Mouse (Mus musculus) inflammation-experienced regulatory T-cells, adult 6 months (primary cell): ENCODE data around the gene Ccnb1ip1. TPM values are rescaled to one million over a fixed set of nuclear protein-coding genes. Genes with fewer than 3 reads are reported as not detected.
"Not testable (repeated sequence)": the region's sequence is repeated elsewhere in the genome, so short reads cannot be mapped to it uniquely, and the experiment has no call there.

Experiments
- ATAC-seq: one replicate; pipeline ENCODE4 v1.8.0; 2017
- polyA plus RNA-seq, 3 experiments: library from polyadenylated mRNA; unstranded; fragments of 100-300 nt; shearing (Covaris generic); gene quantifications; one replicate each; pipeline ENCODE4 v1.2.1; 2017

Ccnb1ip1 gene
- not detected for polyA plus RNA-seq

GRCm38 (mm10) chr14:50807487-50808072 is at the start of gene Ccnb1ip1, which contains the start of gene Parp2:
Gene Ccnb1ip1, minus strand, starts transcription at chr14:50807732.
Gene Parp2, plus strand, starts transcription at chr14:50807841.
- peak; percentile 86 for ATAC-seq

DNA sequence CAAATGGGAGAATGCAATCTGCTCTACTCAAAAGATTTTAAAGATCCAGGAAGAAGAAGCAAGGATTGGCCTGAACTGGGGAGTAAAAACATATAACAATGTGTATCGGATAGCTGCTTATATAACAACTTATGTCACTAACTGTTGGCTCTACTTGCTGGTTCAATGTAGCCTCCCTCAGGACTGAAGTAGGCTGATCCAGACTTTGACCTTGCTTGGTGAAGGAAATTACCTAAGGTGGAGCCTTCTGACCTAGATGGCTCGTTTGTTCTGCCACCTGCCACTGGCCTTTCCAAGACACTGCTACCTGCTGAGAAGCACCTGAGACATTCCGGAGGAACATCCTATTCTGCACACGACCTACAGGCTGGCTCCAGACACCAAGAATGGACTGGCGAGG is 48.3 kb upstream of the Ccnb1ip1 start:
- no peak for ATAC-seq

GRCm38 (mm10) chr14:50837236-50837635 is 29.7 kb upstream of the Ccnb1ip1 start:
- no peak for ATAC-seq

- no peak for ATAC-seq
These were observed 26.9 kb upstream of the Ccnb1ip1 start for GRCm38 (mm10) chr14:50834435-50834834.

GRCm38 (mm10) chr14:50833964-50834363 is 26.4 kb upstream of the Ccnb1ip1 start:
- ATAC-seq = no peak

DNA sequence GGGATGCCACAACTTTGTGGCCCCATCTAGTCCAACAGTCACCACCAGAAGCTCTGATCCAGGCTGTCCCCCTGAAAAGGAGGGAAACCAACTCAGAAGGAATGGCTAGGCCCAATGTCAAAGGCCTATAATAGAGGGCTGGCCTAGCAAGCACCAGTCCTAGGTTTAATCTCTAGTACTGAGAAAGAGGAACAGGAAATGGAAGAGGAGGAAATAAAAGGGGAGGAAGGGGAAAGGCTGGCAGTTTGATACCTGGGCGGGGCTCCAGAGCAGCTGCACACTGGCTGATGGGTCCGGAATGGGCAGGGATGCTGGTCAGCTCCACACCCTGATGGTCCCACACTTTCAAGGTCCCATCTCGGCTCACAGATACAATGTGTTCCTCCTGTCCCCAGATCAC is 22.3 kb upstream of the Ccnb1ip1 start:
- no peak for ATAC-seq

DNA sequence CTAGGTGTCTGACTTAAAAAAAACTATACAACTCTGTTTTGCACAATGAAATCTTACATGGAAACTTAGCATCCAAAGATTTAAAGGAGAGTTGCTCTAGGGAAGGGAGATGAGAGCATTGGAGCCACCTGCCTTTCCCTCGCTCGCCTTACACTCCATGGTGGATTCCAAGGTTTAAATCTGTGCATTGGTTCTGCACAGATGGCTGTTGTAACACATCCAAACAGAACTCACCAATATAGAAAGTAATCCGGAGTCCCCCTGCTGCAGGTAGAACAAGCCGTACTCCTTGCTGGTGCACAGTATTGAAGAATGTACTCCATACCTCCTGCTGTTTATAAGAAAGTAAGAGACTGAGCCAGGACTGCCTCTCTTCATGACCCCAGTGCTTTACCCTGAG is 19.0 kb upstream of the Ccnb1ip1 start:
- ATAC-seq = no peak

GRCm38 (mm10) chr14:50824219-50824618 is 16.7 kb upstream of the Ccnb1ip1 start:
- peak; percentile 82 for ATAC-seq

DNA sequence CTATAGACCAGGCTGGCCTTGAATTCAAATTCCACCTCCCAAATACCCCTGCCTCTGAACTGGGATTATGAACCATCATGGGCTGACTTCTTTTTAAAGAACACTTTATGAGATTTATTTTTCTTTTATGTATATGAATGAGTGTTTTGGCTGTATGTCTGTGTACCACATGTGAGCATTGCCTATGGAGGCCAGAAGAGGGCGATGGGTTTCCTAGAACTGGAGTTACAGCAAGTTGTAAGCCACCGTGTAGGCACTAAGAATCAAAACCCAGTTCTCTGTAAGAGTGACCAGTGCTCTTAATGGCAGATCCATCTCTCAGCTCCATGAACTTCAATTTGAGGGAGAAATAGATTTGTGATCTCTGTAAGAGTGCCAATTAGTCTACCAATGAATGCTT is 15.7 kb upstream of the Ccnb1ip1 start:
- no peak for ATAC-seq

GRCm38 (mm10) chr14:50813060-50813459 is 5.5 kb upstream of the Ccnb1ip1 start:
- ATAC-seq = no peak

GRCm38 (mm10) chr14:50806469-50806868 is 1.1 kb downstream of the Ccnb1ip1 start:
- not testable (repeated sequence) for ATAC-seq

GRCm38 (mm10) chr14:50804683-50805082 is 2.8 kb downstream of the Ccnb1ip1 start:
- ATAC-seq = no peak

GRCm38 (mm10) chr14:50802843-50803562 is 4.5 kb downstream of the Ccnb1ip1 start:
- ATAC-seq = no peak

DNA sequence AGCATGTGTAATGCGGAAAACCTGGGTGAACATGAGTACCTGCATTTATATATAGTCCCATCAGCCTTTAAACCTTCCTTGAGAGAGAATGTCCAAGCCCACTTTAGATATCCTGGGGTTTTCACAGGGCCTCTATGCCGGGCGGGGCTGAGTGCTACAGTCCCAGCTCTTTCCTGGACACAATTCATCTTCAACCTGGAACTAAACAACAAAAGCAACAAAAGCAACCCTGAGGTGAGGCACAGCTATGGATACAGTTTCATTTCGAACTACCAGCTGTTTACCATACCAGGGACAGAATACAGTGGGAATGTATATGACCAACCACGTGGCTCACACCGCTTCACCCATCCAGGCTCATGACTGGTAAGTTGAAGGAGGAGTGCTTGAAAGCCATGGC is 5.1 kb downstream of the Ccnb1ip1 start:
- no peak for ATAC-seq

DNA sequence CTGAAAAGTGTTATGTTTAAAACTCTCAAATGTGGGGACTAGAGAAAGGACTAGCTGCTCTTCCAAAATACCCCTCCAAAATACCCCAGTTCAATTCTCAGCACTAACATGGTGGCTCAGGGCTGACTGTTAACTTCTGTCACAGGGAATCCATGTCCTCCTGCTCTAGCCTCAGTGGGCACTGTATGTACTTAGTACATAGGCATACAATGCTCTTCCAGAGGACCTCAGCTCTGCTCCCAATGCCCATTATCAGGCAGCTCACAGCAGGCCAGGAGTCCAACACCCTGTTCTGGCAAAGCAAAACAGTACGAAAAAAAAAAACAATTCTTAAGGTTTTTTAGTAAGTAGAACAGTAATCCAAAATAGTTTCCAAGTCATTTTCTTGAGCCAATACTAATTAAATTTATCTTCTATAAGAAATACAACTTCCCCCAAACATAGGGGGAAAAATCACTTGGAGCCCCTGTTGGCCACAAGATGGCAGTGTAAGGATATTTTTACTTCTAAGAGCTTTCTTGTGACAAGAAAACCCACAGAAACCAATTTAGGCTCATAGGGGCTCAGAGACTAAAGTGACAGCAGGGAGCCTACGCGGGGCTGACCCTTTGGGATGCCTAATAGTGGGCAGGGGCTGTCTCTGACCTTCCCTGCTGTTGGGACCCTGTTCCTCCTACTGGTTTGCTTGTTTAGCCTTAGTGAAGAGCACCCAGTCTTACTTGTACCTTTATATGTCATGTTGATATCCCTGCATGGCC is 7.9 kb downstream of the Ccnb1ip1 start:
- ATAC-seq = peak; percentile 85

DNA sequence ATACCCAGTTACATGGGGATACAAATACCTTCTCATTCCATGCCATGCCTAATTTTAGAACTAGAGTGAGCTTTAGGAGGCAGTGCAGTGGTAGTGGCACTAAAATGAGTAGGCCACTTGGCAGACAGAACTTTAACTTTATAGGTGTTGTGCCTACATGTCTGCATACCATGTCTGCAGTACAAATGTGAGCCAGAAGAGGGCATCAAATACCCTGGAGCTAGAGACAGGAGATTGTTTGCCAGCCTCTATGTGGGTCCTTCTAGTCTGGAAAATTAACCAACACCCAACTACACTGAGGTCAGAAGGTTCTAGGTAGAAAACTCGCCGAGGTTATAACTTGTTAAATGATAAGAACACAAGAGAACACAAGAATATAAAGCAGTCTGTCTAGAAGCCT is 9.0 kb downstream of the Ccnb1ip1 start:
- no peak for ATAC-seq

GRCm38 (mm10) chr14:50796464-50796863 is 11.1 kb downstream of the Ccnb1ip1 start:
- no peak for ATAC-seq

- ATAC-seq = no peak
These were observed 11.6 kb downstream of the Ccnb1ip1 start for GRCm38 (mm10) chr14:50795965-50796364.

DNA sequence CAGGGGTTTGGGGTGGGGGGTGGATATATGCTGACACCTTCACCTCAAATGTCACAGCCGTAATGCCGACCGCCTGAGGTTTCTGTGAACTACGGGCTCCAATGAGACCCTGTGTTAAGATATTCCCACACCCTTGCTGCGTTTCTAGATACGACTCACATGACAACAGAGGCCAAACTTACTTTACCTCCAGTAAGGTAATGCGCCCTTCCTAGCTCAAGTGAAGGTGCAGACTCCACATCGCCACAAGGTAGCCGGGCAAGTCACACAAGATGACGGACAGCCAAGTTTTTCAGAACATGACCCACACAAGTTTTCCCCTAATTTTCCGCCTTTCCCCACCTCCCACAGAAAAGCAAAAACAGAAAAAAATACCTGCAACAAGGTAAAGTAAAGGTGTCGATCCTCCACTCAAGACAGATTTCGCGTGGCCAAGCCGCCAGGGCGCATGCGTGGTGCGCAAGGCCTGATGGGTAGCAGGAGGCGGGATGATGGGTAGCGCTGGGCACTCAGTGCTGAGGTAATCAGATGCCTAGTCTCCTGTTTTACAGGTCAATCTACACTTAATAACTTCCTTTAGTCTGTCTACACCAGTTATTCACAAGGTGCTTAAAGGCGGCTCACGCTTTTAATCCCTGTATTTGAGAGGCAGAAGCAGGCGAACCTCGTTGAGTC is 12.1 kb downstream of the Ccnb1ip1 start:
- no peak for ATAC-seq

DNA sequence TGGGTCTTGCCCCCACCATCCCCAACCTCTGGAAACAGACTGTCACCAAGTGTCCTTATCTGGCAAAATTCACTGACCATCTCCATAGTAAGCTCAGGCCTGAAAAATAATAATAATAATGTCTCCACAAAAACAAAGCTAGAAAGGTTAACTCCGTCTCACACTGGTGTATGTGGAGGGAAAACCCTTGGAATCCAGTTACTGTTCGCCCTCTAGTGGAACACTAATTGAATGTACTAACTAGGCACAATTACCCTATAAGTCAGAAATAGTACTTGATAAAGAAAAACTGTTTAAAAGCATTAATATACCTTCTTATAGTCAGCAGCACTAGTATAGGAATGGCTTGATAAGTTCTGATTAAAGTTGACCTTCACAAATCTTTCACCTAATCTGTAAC is 19.4 kb downstream of the Ccnb1ip1 start:
- no peak for ATAC-seq

GRCm38 (mm10) chr14:50785251-50785637 is 22.3 kb downstream of the Ccnb1ip1 start, which contains the start of gene Ttc5:
Gene Ttc5, minus strand, starts transcription at chr14:50785519.
- ATAC-seq = peak; percentile 97

- ATAC-seq = no peak
These were observed 22.9 kb downstream of the Ccnb1ip1 start for GRCm38 (mm10) chr14:50784391-50785250.
